Mouse (Mus musculus): ENCODE data around the gene Hemk1.

DNA sequence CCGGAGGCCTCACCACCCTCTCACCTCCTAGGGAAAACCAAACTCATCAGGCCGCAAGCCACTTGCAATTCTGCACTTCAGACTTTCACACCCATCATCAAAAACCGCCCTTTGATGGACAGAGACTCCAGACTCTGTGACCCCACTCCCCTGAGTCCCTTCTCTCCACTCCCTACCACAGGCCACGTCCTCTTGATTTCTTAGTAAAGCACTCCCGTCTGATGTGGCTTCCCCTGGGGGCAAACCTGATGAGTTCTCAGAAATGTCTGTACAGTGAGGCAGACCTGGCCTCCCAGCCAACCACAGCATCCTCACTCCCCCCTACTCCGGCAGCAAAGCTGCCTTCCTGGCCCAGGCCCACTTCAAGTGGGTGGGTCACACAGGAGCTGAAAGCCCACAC is 3.8 kb downstream of the Hemk1 start:
- TF ChIP-seq CTCF (IDR thresholded peaks at IDR 0.05; ENCODE audit: low read depth, low read length) (no peak), GATA2 (IDR thresholded peaks at IDR 0.05; ENCODE audit: borderline replicate concordance, low read depth, low read length) (no peak)
